Mouse (Mus musculus) hindbrain, embryonic 16.5 days (tissue): Measurements from ENCODE around the gene Cep41. TPM values are rescaled to one million over a fixed set of nuclear protein-coding genes. Genes with fewer than 3 reads are reported as not detected.

Experiments used
- microRNA counts: library from miRNA; unstranded; fragments of <30 nt; microRNA quantifications from one replicate; lab custom pipeline; 2016
- microRNA-seq: library from miRNA; unstranded; fragments of <30 nt; microRNA quantifications from one replicate; pipeline ENCODE4, GENCODE M21; 2017
- polyA plus RNA-seq: library from polyadenylated mRNA; unstranded; fragments of >200 nt; fragmentation: Nextera tagmentation; extraction: Ambion mirVana; gene quantifications from 2 replicates; pipeline ENCODE4 v1.2.1, GENCODE M21; 2015

Cep41 gene
- polyA plus RNA-seq, 1 experiment from 2014 or later = 10.4 TPM

MicroRNA genes within 50 kb of the gene (microRNA counts, 519-probe panel; counts per million panel counts)
- microRNA mmu-miR-335-3p (lab: Ali Mortazavi, UCI) = 2,350 counts per million, percentile 56 among the panel's probes with 10 or more counts
- 3,808 counts per million, percentile 95 among the panel's probes with 10 or more counts for microRNA mmu-miR-335-5p (lab: Ali Mortazavi, UCI)

Small RNAs within 50 kb of the gene (microRNA-seq; reads per million reads assigned to microRNA genes)
- gene Mir335 = 39,342 reads per million, percentile 99 among the genes with 10 or more reads in this experiment

Other genes with a start within 250 kb of the Cep41 start
- gene Tmem209, start 184.0 kb downstream of the Cep41 start, polyA plus RNA-seq = 25.6 and 31.4 TPM in 2 replicates
- gene Ssmem1, start 183.9 kb downstream of the Cep41 start, polyA plus RNA-seq = 0.15 and 0.19 TPM in 2 replicates
- 7.6 and 9.7 TPM in 2 replicates for gene Cpa2, start 152.2 kb downstream of the Cep41 start, polyA plus RNA-seq
- 0.84 and 0.85 TPM in 2 replicates for gene Cpa4, start 125.4 kb downstream of the Cep41 start, polyA plus RNA-seq
- gene Cpa5, start 82.7 kb downstream of the Cep41 start, polyA plus RNA-seq = 0.09 and 0.12 TPM in 2 replicates
- 0.85 and 0.90 TPM in 2 replicates for gene Cpa1, start 54.5 kb downstream of the Cep41 start, polyA plus RNA-seq
- gene Mest, start 29.8 kb upstream of the Cep41 start, polyA plus RNA-seq = 303 and 331 TPM in 2 replicates
- gene Copg2, start 203.0 kb upstream of the Cep41 start, polyA plus RNA-seq = 25.2 and 26.1 TPM in 2 replicates
- gene Tsga13, start 221.8 kb upstream of the Cep41 start, polyA plus RNA-seq = 0.14 and 0.36 TPM in 2 replicates